Comparison of ENCODE assay signal across 10 mouse cellular contexts in the genomic region with DNA sequence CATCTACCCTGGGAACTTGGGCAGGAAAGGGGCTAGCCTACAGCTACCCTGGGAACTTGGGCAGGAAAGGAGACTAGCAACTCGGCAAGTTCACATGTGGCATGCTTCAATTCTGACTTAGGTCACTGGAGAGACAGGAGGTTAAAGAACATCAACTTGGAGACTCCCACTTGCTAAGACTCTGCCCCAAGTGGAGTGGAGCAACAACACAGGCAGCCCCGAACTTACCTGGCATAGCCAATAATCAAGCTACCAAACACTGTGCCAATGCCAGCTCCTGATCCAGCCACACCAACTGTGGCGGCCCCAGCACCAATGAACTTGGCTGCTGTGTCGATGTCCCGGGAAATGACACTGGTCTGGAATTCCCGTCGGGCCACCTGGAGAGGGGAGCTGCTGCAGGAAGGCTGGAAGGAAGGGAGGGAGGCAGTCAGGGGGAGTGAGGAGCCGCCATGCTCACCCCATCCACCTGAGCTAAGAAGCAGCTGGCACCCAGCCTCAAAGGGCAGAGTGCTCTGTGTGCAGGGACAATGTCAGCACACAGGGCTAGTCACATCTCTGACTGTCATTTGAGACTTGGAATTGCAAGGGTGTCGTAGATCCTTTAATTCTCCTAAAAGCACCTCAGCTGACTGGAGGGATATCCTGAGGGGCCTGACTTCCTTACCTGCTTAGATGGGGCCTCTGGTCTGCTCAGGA. TPM values are rescaled to one million over a fixed set of nuclear protein-coding genes. Genes with fewer than 3 reads are reported as not detected.
DNase-seq lines count a peak whose midpoint lies in the region; ATAC-seq and TF ChIP-seq lines count a peak whose summit lies in the region.
"Had no signal": no experiment of that assay in that cellular context is flagged by ENCODE, and none has a peak within 500 bp of the region (broad histone marks: within the 10 kb centered on the region; RNA-seq: fewer than 3 reads in every experiment).

No protein-coding gene starts in this region.

- peak overlapping the region; percentile 49 for H3K9ac ChIP-seq in heart, adult 2 months (ENCODE audit: low read depth, low read length)
- H3K9ac ChIP-seq in MEL (ENCODE audit: control insufficient read depth, low read depth, low read length, poor library complexity, severe bottlenecking), result peak overlapping the region; percentile 81
- H3K9ac ChIP-seq in hindbrain, postnatal 0 days (replicated peaks; ENCODE audit: low read length), result peak overlapping the region; percentile 84; the same call in 1 of the 2 replicates
- H3K9ac ChIP-seq in midbrain, embryonic 14.5 days (replicated peaks; ENCODE audit: low read length), result no peak overlapping the region

- WGBS in heart, adult 2 months, result 47% methylated on average over 9 of the region's 9 CpGs
- WGBS in hindbrain, postnatal 0 days, result 81% methylated on average over 8 of the region's 9 CpGs
- WGBS in midbrain, embryonic 14.5 days, result 90% methylated on average over 7 of the region's 9 CpGs

- H3K4me3 ChIP-seq in heart, adult 2 months, result peak overlapping the region; percentile 82
- peak overlapping the region; percentile 61 to 83; a peak in 3 of 4 replicates for H3K4me3 ChIP-seq in MEL (ENCODE audit: control insufficient read depth in 1 of 2, insufficient read depth in 1 of 2, low read depth in 2 of 2, low read length in 2 of 2)
- H3K4me3 ChIP-seq in hindbrain, postnatal 0 days (ENCODE audit: low read length), result peak overlapping the region; percentile 88; the same call in 1 of the 2 replicates
- no peak overlapping the region for H3K4me3 ChIP-seq in midbrain, embryonic 14.5 days (replicated peaks; ENCODE audit: low read depth, low read length)

- ATAC-seq in hindbrain, postnatal 0 days, result no peak
- ATAC-seq in midbrain, embryonic 14.5 days (ENCODE audit: low FRiP score, low TSS enrichment), result no peak

- H3K36me3 ChIP-seq in heart, adult 2 months (ENCODE audit: control insufficient read depth, insufficient read depth, low read length), result peaks cover 5% of the 10 kb centered on the region; the same call in 1 of the 2 replicates
- peaks cover 10 to 31% of the 10 kb centered on the region in 2 experiments for H3K36me3 ChIP-seq in MEL (ENCODE audit: control insufficient read depth in 1 of 2, insufficient read depth in 2 of 2, low read length in 2 of 2)
- H3K36me3 ChIP-seq in hindbrain, postnatal 0 days (ENCODE audit: insufficient read depth, low read length), result peaks cover 6% of the 10 kb centered on the region; the same call in 1 of the 2 replicates
- H3K36me3 ChIP-seq in midbrain, embryonic 14.5 days (ENCODE audit: control insufficient read depth, insufficient read depth, low read length), result peaks cover 23% of the 10 kb centered on the region

- H3K79me2 ChIP-seq in heart, adult 2 months (replicated peaks; ENCODE audit: control insufficient read depth, insufficient read depth, low read length), result no peaks in the 10 kb centered on the region
- H3K79me2 ChIP-seq in MEL (ENCODE audit: control insufficient read depth, insufficient read depth, low read length, poor library complexity), result peaks cover 24% of the 10 kb centered on the region

- H3K4me2 ChIP-seq in hindbrain, postnatal 0 days (ENCODE audit: low read depth, low read length), result peak overlapping the region; percentile 86
- H3K4me2 ChIP-seq in midbrain, embryonic 14.5 days (ENCODE audit: low read length), result peak overlapping the region; percentile 79; the same call in 1 of the 2 replicates

- TF ChIP-seq POLR2A in heart, adult 2 months (IDR thresholded peaks at IDR 0.05; ENCODE audit: insufficient read depth, low read depth, low read length), result no peak
- TF ChIP-seq POLR2A in MEL (IDR thresholded peaks at IDR 0.05; ENCODE audit: control insufficient read depth in 1 of 2, insufficient read depth in 1 of 2, low read depth in 1 of 2, low read length in 2 of 2, poor library complexity in 1 of 2), result no peak

- no peak for DNase-seq in heart, adult 2 months
- no peak for DNase-seq in heart, adult 9 months (ENCODE audit: low spot score in 2 of 2)
- no peak for DNase-seq in MEL (ENCODE audit: low read depth, low spot score)
- DNase-seq in hindbrain, postnatal 0 days (ENCODE audit: low spot score), result no peak
- no peak for DNase-seq in midbrain, embryonic 14.5 days
- DNase-seq in right cerebral cortex, postnatal 14 days, result no peak
- no peak for DNase-seq in layer of hippocampus, postnatal 14 days (ENCODE audit: low spot score in 2 of 2)
- DNase-seq in right cerebral cortex, adult 2 months (ENCODE audit: low spot score in 2 of 2), result no peak
- DNase-seq: thymus, postnatal 25 days had no signal

- no peak for TF ChIP-seq EP300 in heart, adult 2 months (IDR thresholded peaks at IDR 0.05; ENCODE audit: insufficient read depth, low read depth, low read length)
- TF ChIP-seq EP300 in MEL (IDR thresholded peaks at IDR 0.05; ENCODE audit: low read depth in 1 of 2, low read length in 2 of 2), result no peak

- H3K27ac ChIP-seq in heart, adult 2 months, result peak overlapping the region; percentile 96
- H3K27ac ChIP-seq in MEL (ENCODE audit: control insufficient read depth, low read depth, low read length), result no peak overlapping the region
- no peak overlapping the region for H3K27ac ChIP-seq in hindbrain, postnatal 0 days
- no peak overlapping the region for H3K27ac ChIP-seq in midbrain, embryonic 14.5 days (replicated peaks; ENCODE audit: low read depth, low read length)
- H3K27ac ChIP-seq: midbrain, embryonic 12.5 days had no signal

- H3K4me1 ChIP-seq in heart, adult 2 months (ENCODE audit: control insufficient read depth, insufficient read depth, low read length), result peaks cover 3% of the 10 kb centered on the region
- H3K4me1 ChIP-seq in MEL (ENCODE audit: control insufficient read depth in 1 of 2, insufficient read depth in 2 of 2, low read length in 2 of 2), result peaks cover 0 to 25% of the 10 kb centered on the region in 2 experiments; a peak in 3 of 4 replicates
- no peaks in the 10 kb centered on the region for H3K4me1 ChIP-seq in hindbrain, postnatal 0 days (ENCODE audit: insufficient read depth, low read length)
- H3K4me1 ChIP-seq in midbrain, embryonic 14.5 days (ENCODE audit: control insufficient read depth, insufficient read depth, low read length), result peaks cover 14% of the 10 kb centered on the region

- no peak for TF ChIP-seq CTCF in heart, adult 2 months (IDR thresholded peaks at IDR 0.05)
- no peak for TF ChIP-seq CTCF in MEL (IDR thresholded peaks at IDR 0.05 in 2 of 3, conservative IDR thresholded peaks at IDR 0.05 in 1 of 3; ENCODE audit: control insufficient read depth in 1 of 3, insufficient read depth in 1 of 3, low read depth in 2 of 3, low read length in 3 of 3, poor library complexity in 1 of 3, severe bottlenecking in 1 of 3)
- TF ChIP-seq CTCF in hindbrain, postnatal 0 days (IDR thresholded peaks at IDR 0.05; ENCODE audit: low read depth), result no peak

- no peak for TF ChIP-seq RAD21 in MEL (IDR thresholded peaks at IDR 0.05; ENCODE audit: low read depth, low read length)

- intact Hi-C loops in heart, adult 2 months (cut with DNase I), result no loop called here

- H3K27me3 ChIP-seq in heart, adult 2 months (ENCODE audit: control insufficient read depth, insufficient read depth, low read length), result no peaks in the 10 kb centered on the region
- no peaks in the 10 kb centered on the region for H3K27me3 ChIP-seq in MEL (ENCODE audit: control insufficient read depth in 1 of 2, insufficient read depth in 2 of 2, low read length in 2 of 2)
- H3K27me3 ChIP-seq in hindbrain, postnatal 0 days (ENCODE audit: insufficient read depth, low read length), result no peaks in the 10 kb centered on the region
- H3K27me3 ChIP-seq in midbrain, embryonic 14.5 days (ENCODE audit: control insufficient read depth, insufficient read depth, low read length), result no peaks in the 10 kb centered on the region
- H3K27me3 ChIP-seq: midbrain, embryonic 12.5 days had no signal

- H3K9me3 ChIP-seq in MEL (replicated peaks; ENCODE audit: insufficient read depth, low read length), result no peaks in the 10 kb centered on the region
- H3K9me3 ChIP-seq in hindbrain, postnatal 0 days (ENCODE audit: low read length), result no peaks in the 10 kb centered on the region
- no peaks in the 10 kb centered on the region for H3K9me3 ChIP-seq in midbrain, embryonic 14.5 days (ENCODE audit: control insufficient read depth, low read length)
- H3K9me3 ChIP-seq: midbrain, embryonic 12.5 days had no signal

RNA-seq across cellular contexts. Expression of gene Atp5g1, which starts 2.0 kb away (rescaled TPM):
- 1,000 to 10,000 TPM; 3,096 to 3,522 TPM for total RNA-seq in heart, adult 2 months (2021)
- 5,903 and 6,025 TPM in 2 replicates for polyA plus RNA-seq in heart, adult 2 months (2012; rRNA removed)
- total RNA-seq in MEL (2012; rRNA removed), result 1,306 and 1,519 TPM in 2 replicates
- 1,000 to 10,000 TPM in 1 of 2 experiments, not detected in 1; 1,694 TPM for polyA plus RNA-seq in MEL (2012; ENCODE audit: insufficient read depth in 1 of 2, insufficient read length in 2 of 2, low read depth in 1 of 2, low replicate concordance in 2 of 2, missing spikeins in 1 of 2)
- 703 and 894 TPM in 2 replicates for total RNA-seq in hindbrain, postnatal 0 days (2014; rRNA removed)
- 1,232 and 1,324 TPM in 2 replicates for polyA plus RNA-seq in hindbrain, postnatal 0 days (2015; fragmentation: Nextera tagmentation; extraction: Ambion mirVana)
- polyA plus RNA-seq in midbrain, embryonic 14.5 days (2014; fragmentation: Nextera tagmentation; extraction: Ambion mirVana), result 679 and 959 TPM in 2 replicates
- total RNA-seq in layer of hippocampus, postnatal 14 days (2021), result 100 to 1,000 TPM; 585 to 616 TPM

RNA-seq across cellular contexts. Expression of gene Ube2z, which starts 8.3 kb away (rescaled TPM):
- total RNA-seq in heart, adult 2 months (2021), result 10 to 100 TPM; 29.5 to 29.7 TPM
- 22.9 and 41.1 TPM in 2 replicates for polyA plus RNA-seq in heart, adult 2 months (2012; rRNA removed)
- 55.3 and 56.8 TPM in 2 replicates for total RNA-seq in MEL (2012; rRNA removed)
- 10 to 100 TPM in 1 of 2 experiments, not detected in 1; 58.5 TPM for polyA plus RNA-seq in MEL (2012; ENCODE audit: insufficient read depth in 1 of 2, insufficient read length in 2 of 2, low read depth in 1 of 2, low replicate concordance in 2 of 2, missing spikeins in 1 of 2)
- total RNA-seq in hindbrain, postnatal 0 days (2014; rRNA removed), result 48.2 and 50.1 TPM in 2 replicates
- polyA plus RNA-seq in hindbrain, postnatal 0 days (2015; fragmentation: Nextera tagmentation; extraction: Ambion mirVana), result 30.3 and 32.9 TPM in 2 replicates
- polyA plus RNA-seq in midbrain, embryonic 14.5 days (2014; fragmentation: Nextera tagmentation; extraction: Ambion mirVana), result 32.3 and 32.7 TPM in 2 replicates
- 10 to 100 TPM; 54.4 to 55.3 TPM for total RNA-seq in layer of hippocampus, postnatal 14 days (2021)

RNA-seq across cellular contexts. Expression of gene Calcoco2, which starts 38.3 kb away (rescaled TPM):
- not detected for total RNA-seq in heart, adult 2 months (2021)
- polyA plus RNA-seq in heart, adult 2 months (2012; rRNA removed), result not detected in 2 replicates
- not detected in 2 replicates for total RNA-seq in MEL (2012; rRNA removed)
- not detected for polyA plus RNA-seq in MEL (2012; ENCODE audit: insufficient read depth in 1 of 2, insufficient read length in 2 of 2, low read depth in 1 of 2, low replicate concordance in 2 of 2, missing spikeins in 1 of 2)
- total RNA-seq in hindbrain, postnatal 0 days (2014; rRNA removed), result not detected in 2 replicates
- 0.19 TPM in 2 replicates for polyA plus RNA-seq in hindbrain, postnatal 0 days (2015; fragmentation: Nextera tagmentation; extraction: Ambion mirVana)
- not detected in 2 replicates for polyA plus RNA-seq in midbrain, embryonic 14.5 days (2014; fragmentation: Nextera tagmentation; extraction: Ambion mirVana)
- under 1 TPM in 1 of 2 experiments, not detected in 1; 0.21 TPM for total RNA-seq in layer of hippocampus, postnatal 14 days (2021)
- polyA plus RNA-seq: midbrain, embryonic 12.5 days had no signal

RNA-seq across cellular contexts. Expression of gene Snf8, which starts 38.8 kb away (rescaled TPM):
- total RNA-seq in heart, adult 2 months (2021), result 10 to 100 TPM; 44.9 to 49.1 TPM
- polyA plus RNA-seq in heart, adult 2 months (2012; rRNA removed), result 18.8 and 23.0 TPM in 2 replicates
- 135 and 137 TPM in 2 replicates for total RNA-seq in MEL (2012; rRNA removed)
- 100 to 1,000 TPM in 1 of 2 experiments, not detected in 1; 183 TPM for polyA plus RNA-seq in MEL (2012; ENCODE audit: insufficient read depth in 1 of 2, insufficient read length in 2 of 2, low read depth in 1 of 2, low replicate concordance in 2 of 2, missing spikeins in 1 of 2)
- 18.6 and 21.4 TPM in 2 replicates for total RNA-seq in hindbrain, postnatal 0 days (2014; rRNA removed)
- polyA plus RNA-seq in hindbrain, postnatal 0 days (2015; fragmentation: Nextera tagmentation; extraction: Ambion mirVana), result 114 and 115 TPM in 2 replicates
- 45.3 and 77.5 TPM in 2 replicates for polyA plus RNA-seq in midbrain, embryonic 14.5 days (2014; fragmentation: Nextera tagmentation; extraction: Ambion mirVana)
- 10 to 100 TPM; 84.2 to 90.8 TPM for total RNA-seq in layer of hippocampus, postnatal 14 days (2021)

RNA-seq across cellular contexts. Expression of gene Gip, which starts 49.1 kb away (rescaled TPM):
- not detected for total RNA-seq in heart, adult 2 months (2021)
- polyA plus RNA-seq in heart, adult 2 months (2012; rRNA removed), result not detected in 2 replicates
- 3.8 and 5.0 TPM in 2 replicates for total RNA-seq in MEL (2012; rRNA removed)
- polyA plus RNA-seq in MEL (2012; ENCODE audit: insufficient read depth in 1 of 2, insufficient read length in 2 of 2, low read depth in 1 of 2, low replicate concordance in 2 of 2, missing spikeins in 1 of 2), result 1 to 10 TPM in 1 of 2 experiments, not detected in 1; 7.0 TPM
- not detected in 2 replicates for total RNA-seq in hindbrain, postnatal 0 days (2014; rRNA removed)
- polyA plus RNA-seq in hindbrain, postnatal 0 days (2015; fragmentation: Nextera tagmentation; extraction: Ambion mirVana), result not detected in 2 replicates
- polyA plus RNA-seq in midbrain, embryonic 14.5 days (2014; fragmentation: Nextera tagmentation; extraction: Ambion mirVana), result not detected in 2 replicates
- not detected for total RNA-seq in layer of hippocampus, postnatal 14 days (2021)
- polyA plus RNA-seq: midbrain, embryonic 12.5 days had no signal
